Mouse (Mus musculus): Measurements from ENCODE around the gene Nyap2. TPM values are rescaled to one million over a fixed set of nuclear protein-coding genes. Genes with fewer than 3 reads are reported as not detected.
A peak's percentile ranks its signal among the peaks of the same experiment; 100 is the strongest.
"Not testable (repeated sequence)": the region's sequence is repeated elsewhere in the genome, so short reads cannot be mapped to it uniquely, and the experiment has no call there.

Gene Nyap2
- polyA plus RNA-seq, 1 experiment from 2014 or later: 0.29 TPM

DNA sequence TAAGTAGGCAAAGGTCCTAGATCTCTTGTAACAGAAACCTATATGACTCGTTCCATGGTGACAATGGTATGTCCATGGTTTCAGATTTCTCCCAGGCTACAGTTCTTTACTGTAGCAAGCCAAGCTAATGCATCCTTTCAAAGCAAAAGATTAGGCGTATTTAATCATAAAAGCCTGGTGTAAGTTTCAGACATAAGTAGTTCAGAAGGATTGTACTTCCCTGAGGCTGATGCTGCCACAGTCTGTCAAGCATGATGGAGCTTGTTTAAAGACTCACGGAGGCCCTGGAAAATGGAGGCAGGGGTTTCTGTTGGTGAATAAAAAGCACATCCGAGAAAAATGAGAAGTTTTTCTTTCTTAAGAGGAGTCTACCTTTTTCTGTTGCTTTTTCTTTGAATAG is 134.7 kb downstream of the Nyap2 start:
- Histone ChIP-seq H3K9ac (no peak overlapping the region), H3K4me2 (no peak overlapping the region), H3K9me3 (replicated peaks) (no peaks in the 10 kb centered on the region), H3K27me3 (no peaks in the 10 kb centered on the region), H3K27ac (no peak overlapping the region), H3K4me1 (no peaks in the 10 kb centered on the region), H3K4me3 (replicated peaks) (no peak overlapping the region), H3K36me3 (no peaks in the 10 kb centered on the region)
- ATAC-seq (replicated peaks; ENCODE audit: low FRiP score): no peak
- 52% methylated on average over 4 of the region's 4 CpGs for WGBS

DNA sequence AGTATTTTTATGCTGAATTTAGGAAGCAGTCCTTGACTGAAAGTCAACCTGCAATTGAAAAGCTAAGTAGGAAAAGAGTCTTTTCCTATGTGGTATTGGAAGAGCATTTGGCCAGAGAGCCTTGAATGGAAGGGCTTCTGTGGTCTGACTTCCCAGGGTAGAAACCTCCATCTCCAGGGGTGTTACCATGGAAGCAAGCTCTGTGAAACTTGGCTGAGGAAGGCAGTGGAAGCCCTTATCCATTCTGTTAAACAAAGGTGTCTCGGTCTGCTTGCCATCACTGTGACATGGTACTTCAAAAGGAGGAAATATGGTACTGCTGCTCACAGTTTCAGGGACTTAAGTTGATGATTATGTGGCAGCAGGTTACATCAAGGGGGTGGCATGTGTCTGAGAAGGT is 143.0 kb downstream of the Nyap2 start:
- no peak overlapping the region for H3K4me3 ChIP-seq (replicated peaks)
- no peak overlapping the region for H3K27ac ChIP-seq
- H3K36me3 ChIP-seq: no peaks in the 10 kb centered on the region
- no peaks in the 10 kb centered on the region for H3K9me3 ChIP-seq (replicated peaks)
- no peak overlapping the region for H3K4me2 ChIP-seq
- no peaks in the 10 kb centered on the region for H3K27me3 ChIP-seq
- H3K9ac ChIP-seq: no peak overlapping the region
- no peak for ATAC-seq (replicated peaks; ENCODE audit: low FRiP score)
- H3K4me1 ChIP-seq: no peaks in the 10 kb centered on the region
- WGBS: 69% methylated on average over 1 of the region's 1 CpGs

DNA sequence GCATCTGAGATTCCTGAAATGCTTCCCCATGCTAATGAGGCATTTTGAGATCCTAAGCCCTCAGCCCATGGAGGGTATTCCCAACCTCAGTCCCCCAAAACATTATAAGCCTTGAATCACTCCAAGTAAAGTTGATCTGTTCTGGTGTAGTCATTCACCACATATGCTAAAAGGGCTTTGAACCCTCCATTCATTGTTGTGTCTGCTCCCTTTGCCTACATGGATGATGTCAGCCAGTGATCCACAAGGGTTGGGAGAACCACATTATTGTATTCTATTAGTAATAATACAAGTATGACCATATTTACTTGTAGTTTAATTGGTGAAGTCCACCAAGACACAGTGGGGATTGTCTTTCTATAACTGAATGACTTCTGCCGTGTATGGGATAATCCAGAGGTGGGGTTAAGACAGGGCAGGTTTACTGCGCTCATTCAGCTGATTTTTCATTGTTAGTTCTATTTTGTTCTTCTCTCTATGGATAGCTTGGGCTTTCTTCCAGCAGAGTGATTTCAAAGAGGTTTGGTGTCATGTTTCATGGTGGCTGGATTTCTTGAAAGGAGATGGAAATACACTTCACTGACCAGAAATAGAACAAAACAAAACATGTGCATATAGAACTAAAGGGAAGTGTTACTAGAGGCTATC is 155.1 kb downstream of the Nyap2 start:
- Histone ChIP-seq H3K4me2 (no peak overlapping the region), H3K9me3 (replicated peaks) (no peaks in the 10 kb centered on the region), H3K9ac (no peak overlapping the region), H3K27ac (no peak overlapping the region), H3K4me1 (no peaks in the 10 kb centered on the region), H3K36me3 (no peaks in the 10 kb centered on the region), H3K4me3 (replicated peaks) (no peak overlapping the region), H3K27me3 (no peaks in the 10 kb centered on the region)
- ATAC-seq (replicated peaks; ENCODE audit: low FRiP score): no peak
- 35% methylated on average over 2 of the region's 2 CpGs for WGBS

DNA sequence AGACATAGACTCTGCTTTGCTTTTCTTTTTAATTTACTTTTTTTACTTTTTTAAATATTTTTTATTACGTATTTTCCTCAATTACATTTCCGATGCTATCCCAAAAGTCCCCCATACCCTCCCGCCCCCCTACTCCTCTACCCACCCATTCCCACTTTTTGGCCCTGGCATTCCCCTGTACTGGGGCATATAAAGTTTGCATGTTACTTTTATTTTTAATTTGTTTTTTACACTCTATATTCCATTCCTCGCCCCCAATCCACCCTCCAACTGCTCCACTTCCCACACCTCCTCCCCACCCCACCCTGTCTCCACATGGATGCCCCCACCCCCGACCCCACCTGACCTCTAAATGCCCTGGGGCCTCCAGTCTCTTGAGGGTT is 155.6 kb downstream of the Nyap2 start:
- H3K36me3 ChIP-seq; ATAC-seq (replicated peaks; ENCODE audit: low FRiP score); H3K4me2 ChIP-seq; H3K4me1 ChIP-seq; H3K9me3 ChIP-seq (replicated peaks); H3K27ac ChIP-seq; H3K4me3 ChIP-seq (replicated peaks); H3K9ac ChIP-seq; H3K27me3 ChIP-seq: not testable (repeated sequence)
- WGBS: 84% methylated on average over 5 of the region's 5 CpGs

DNA sequence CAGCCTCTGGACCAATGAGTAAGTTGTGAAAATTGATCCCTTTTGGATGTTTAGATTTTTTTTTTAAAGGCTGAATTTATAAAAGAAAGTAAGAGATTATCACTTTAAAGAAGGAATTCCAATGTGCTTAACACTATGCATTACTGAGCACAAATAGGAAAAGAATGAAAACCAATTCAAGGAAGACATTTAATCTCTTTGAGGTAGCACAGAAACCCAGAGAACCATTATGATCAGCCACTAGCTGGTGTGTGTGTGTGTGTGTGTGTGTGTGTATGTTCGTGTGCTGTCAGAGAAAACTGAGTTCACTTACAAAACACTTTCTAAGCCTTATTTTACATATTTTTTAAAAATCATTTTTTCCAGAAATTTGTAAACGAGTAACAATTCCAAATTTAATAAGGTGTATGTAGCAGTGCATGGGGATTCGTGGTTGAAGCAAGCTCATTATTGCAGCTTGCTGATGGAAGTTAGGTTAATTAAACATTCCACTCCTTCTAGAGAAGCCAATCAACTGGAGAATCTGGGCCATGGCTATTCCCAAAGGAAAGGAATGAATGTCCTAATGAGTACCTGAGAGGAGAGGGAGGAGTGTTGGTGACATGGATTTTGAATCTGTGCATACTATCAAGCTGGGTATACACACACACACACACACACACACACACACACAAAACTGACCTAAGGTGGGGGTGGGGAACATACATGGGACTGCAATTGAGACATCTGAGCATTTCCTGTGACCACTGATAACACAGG is 171.9 kb downstream of the Nyap2 start:
- no peaks in the 10 kb centered on the region for H3K9me3 ChIP-seq (replicated peaks)
- no peak overlapping the region for H3K9ac ChIP-seq
- H3K36me3 ChIP-seq: no peaks in the 10 kb centered on the region
- H3K27ac ChIP-seq: no peak overlapping the region
- no peaks in the 10 kb centered on the region for H3K4me1 ChIP-seq
- WGBS: 75% methylated on average over 3 of the region's 3 CpGs
- no peak for ATAC-seq (replicated peaks; ENCODE audit: low FRiP score)
- no peaks in the 10 kb centered on the region for H3K27me3 ChIP-seq
- no peak overlapping the region for H3K4me3 ChIP-seq (replicated peaks)
- no peak overlapping the region for H3K4me2 ChIP-seq

DNA sequence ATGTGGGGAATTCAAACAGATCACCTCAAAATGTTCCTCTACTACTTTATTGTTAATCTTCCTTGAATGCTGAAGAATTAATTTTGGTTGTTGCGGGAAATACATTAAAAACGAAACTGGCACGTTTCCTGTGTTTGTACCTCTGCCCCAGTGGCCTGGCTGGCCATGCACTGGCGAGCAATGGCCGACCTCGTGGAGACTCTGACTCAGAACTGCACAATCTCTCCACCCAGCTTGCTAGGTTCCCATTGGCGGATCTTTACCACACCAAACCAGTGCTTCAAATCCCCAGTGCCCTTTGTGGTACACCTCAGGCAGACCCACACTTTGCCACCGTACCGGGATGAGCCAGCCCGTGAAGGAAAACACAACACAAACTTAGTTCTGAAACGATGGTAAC is 173.3 kb downstream of the Nyap2 start:
- Histone ChIP-seq H3K4me1 (no peaks in the 10 kb centered on the region), H3K27me3 (no peaks in the 10 kb centered on the region), H3K27ac (no peak overlapping the region), H3K4me3 (replicated peaks) (no peak overlapping the region), H3K4me2 (no peak overlapping the region), H3K9ac (no peak overlapping the region), H3K36me3 (no peaks in the 10 kb centered on the region), H3K9me3 (replicated peaks) (no peaks in the 10 kb centered on the region)
- 90% methylated on average over 11 of the region's 11 CpGs for WGBS
- ATAC-seq (replicated peaks; ENCODE audit: low FRiP score): no peak

DNA sequence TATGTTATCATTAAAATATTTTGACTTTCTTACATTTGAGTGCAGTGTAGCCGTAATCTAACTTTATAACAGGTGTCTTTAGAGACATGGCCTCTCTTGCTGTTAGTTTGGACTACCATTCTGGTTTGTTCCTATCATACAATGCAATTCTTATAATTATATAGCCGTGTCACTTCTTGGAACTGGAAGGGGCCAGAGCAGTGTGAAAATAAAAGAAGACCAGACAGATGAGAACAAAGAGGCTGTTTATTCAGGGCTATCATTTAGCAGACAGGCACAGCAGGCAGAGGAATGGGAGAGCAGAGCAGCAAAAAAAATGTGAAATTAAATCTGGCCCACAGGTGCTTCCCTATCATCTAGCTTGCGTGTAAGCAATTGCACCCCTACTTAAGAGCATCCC is 189.7 kb downstream of the Nyap2 start:
- H3K9ac ChIP-seq: no peak overlapping the region
- no peak overlapping the region for H3K4me2 ChIP-seq
- no peaks in the 10 kb centered on the region for H3K4me1 ChIP-seq
- no peak for ATAC-seq (replicated peaks; ENCODE audit: low FRiP score)
- no peak overlapping the region for H3K4me3 ChIP-seq (replicated peaks)
- 75% methylated on average over 3 of the region's 3 CpGs for WGBS
- no peaks in the 10 kb centered on the region for H3K36me3 ChIP-seq
- no peak overlapping the region for H3K27ac ChIP-seq
- H3K27me3 ChIP-seq: no peaks in the 10 kb centered on the region
- H3K9me3 ChIP-seq (replicated peaks): no peaks in the 10 kb centered on the region

DNA sequence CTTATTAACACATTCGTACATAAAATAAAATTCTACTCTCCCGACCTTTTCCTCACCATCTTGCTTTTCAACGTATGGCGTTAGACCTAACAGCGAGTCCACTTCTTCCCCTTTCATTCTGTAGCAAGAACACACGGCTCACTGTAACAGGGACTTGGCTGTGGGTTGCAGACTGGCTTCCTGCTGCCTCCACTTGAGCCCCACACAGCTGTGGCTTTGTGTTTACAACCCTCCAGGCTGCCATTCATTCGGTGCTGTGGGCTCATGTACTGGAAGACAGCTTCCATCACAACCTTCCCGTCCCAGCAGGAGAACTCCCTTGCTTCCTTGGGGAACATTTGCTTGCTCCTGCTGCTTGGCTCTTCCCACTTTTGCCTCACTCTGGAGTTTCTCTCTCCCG is 204.2 kb downstream of the Nyap2 start:
- H3K4me2 ChIP-seq: no peak overlapping the region
- H3K4me1 ChIP-seq: no peaks in the 10 kb centered on the region
- no peaks in the 10 kb centered on the region for H3K36me3 ChIP-seq
- no peak for ATAC-seq (replicated peaks; ENCODE audit: low FRiP score)
- WGBS: 66% methylated on average over 9 of the region's 9 CpGs
- H3K4me3 ChIP-seq (replicated peaks): no peak overlapping the region
- no peak overlapping the region for H3K9ac ChIP-seq
- no peaks in the 10 kb centered on the region for H3K9me3 ChIP-seq (replicated peaks)
- H3K27ac ChIP-seq: no peak overlapping the region
- H3K27me3 ChIP-seq: no peaks in the 10 kb centered on the region

DNA sequence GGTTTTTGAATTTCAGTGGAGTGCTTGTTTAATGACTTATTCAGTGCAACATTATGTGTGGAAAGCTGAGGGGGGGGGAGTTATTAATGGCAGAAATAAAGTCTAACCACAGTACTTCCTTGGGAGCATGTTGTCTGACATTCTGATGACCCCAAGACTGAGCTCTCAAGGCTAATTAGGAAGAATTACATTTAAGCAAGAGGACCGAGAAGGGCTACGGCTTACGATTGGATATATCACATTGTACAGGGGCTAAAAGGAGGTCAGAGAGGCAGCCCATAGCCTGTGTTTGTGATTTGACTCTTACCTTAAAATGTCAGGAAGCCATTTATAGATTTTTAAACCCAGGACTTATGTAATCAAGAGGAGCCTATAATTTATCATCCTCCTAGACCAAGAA is 208.9 kb downstream of the Nyap2 start:
- no peaks in the 10 kb centered on the region for H3K9me3 ChIP-seq (replicated peaks)
- no peaks in the 10 kb centered on the region for H3K4me1 ChIP-seq
- no peaks in the 10 kb centered on the region for H3K27me3 ChIP-seq
- peak; percentile 49; the same call in 1 of the 2 replicates for ATAC-seq (replicated peaks; ENCODE audit: low FRiP score)
- no peak overlapping the region for H3K27ac ChIP-seq
- no peak overlapping the region for H3K4me2 ChIP-seq
- no peak overlapping the region for H3K9ac ChIP-seq
- no peak overlapping the region for H3K4me3 ChIP-seq (replicated peaks)
- WGBS: 40% methylated on average over 3 of the region's 3 CpGs
- no peaks in the 10 kb centered on the region for H3K36me3 ChIP-seq

DNA sequence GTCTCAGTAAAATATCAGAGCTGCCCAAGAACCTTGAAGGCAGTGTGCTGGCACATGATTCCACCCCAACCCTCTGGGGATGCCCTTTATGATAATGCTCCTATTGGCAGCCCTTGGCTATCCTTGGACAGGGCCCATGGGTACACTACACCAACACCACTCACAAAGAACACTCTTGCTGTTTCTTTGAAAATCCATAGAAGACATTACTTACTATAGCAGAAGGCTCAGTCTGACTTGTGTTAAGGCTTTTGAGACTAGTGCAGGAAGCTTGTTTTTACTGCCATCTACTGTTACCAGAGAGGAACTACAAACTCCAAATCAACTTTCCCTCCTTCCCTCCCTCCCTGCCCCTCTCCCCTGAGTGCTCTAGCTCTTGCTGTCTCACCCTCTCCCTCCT is 210.3 kb downstream of the Nyap2 start:
- ATAC-seq (replicated peaks; ENCODE audit: low FRiP score): peak; percentile 43; the same call in 1 of the 2 replicates
- Histone ChIP-seq H3K27ac (no peak overlapping the region), H3K27me3 (no peaks in the 10 kb centered on the region), H3K9ac (no peak overlapping the region), H3K4me3 (replicated peaks) (no peak overlapping the region), H3K9me3 (replicated peaks) (no peaks in the 10 kb centered on the region), H3K36me3 (no peaks in the 10 kb centered on the region), H3K4me1 (no peaks in the 10 kb centered on the region), H3K4me2 (no peak overlapping the region)

DNA sequence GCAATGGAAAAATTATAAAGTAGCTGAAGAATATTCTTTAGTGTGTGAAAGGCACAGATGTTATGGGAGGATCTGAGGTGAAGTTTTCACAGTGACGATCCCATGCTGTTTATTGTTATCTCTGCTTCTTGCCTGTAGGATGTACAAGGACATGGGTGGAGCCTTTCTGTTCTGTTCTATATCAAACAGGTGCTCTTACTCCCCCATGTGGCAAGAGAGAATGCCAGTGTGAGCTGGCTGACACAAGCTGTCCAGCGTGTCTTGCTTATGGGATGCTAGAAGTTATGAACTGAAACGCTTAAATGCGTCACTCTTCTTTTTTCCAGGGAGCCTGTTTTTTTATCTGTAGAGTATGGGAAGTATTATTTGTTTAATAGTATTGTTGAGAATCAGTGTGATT is 224.0 kb downstream of the Nyap2 start:
- H3K4me3 ChIP-seq (replicated peaks): no peak overlapping the region
- no peaks in the 10 kb centered on the region for H3K27me3 ChIP-seq
- H3K9ac ChIP-seq: no peak overlapping the region
- H3K36me3 ChIP-seq: no peaks in the 10 kb centered on the region
- H3K27ac ChIP-seq: no peak overlapping the region
- no peaks in the 10 kb centered on the region for H3K9me3 ChIP-seq (replicated peaks)
- ATAC-seq (replicated peaks; ENCODE audit: low FRiP score): no peak
- H3K4me2 ChIP-seq: no peak overlapping the region
- H3K4me1 ChIP-seq: no peaks in the 10 kb centered on the region
- WGBS: 60% methylated on average over 4 of the region's 4 CpGs

DNA sequence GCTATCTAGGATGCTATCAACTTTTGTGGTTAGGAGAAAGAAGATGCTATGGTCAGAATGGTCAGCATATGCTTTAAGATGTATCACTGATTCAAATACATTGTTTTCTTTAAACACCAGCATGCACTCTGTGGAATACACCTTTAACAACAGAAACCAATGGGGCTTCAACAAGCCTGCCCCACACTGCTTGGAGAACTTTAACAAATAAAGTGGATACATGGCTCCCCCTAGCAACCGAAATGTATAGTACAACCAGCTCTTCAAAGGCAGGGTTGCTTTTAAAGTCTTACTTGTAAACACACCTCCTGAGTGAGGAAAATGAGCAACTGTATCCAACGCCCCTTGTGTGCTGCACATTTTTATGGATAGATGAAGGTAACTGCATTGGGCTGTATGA is 224.9 kb downstream of the Nyap2 start:
- Histone ChIP-seq H3K27ac (no peak overlapping the region), H3K9ac (no peak overlapping the region), H3K4me2 (no peak overlapping the region), H3K27me3 (no peaks in the 10 kb centered on the region), H3K4me1 (no peaks in the 10 kb centered on the region), H3K36me3 (no peaks in the 10 kb centered on the region), H3K9me3 (replicated peaks) (no peaks in the 10 kb centered on the region), H3K4me3 (replicated peaks) (no peak overlapping the region)
- WGBS: 3% methylated on average over 2 of the region's 2 CpGs
- ATAC-seq (replicated peaks; ENCODE audit: low FRiP score): no peak

DNA sequence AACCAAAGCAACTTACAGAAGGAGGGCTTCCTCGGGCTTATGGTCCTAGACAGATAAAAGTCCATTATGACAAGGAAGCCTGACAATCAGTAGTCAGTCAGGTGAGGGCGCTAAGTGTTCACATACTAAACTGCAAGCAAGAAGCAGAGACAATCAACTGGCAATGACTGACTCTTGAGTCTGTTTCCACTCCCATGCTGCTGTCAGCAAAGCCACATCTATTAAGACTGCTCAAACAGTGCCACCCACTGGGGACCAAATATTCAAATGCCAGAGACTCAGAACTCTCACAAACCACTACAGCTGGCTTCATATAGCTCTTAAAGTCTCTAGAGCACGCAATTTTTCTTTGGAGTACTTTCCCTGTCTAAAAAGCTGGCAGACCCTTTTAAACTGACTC is 226.6 kb downstream of the Nyap2 start:
- Histone ChIP-seq H3K27ac (no peak overlapping the region), H3K36me3 (no peaks in the 10 kb centered on the region), H3K27me3 (no peaks in the 10 kb centered on the region), H3K4me3 (replicated peaks) (no peak overlapping the region), H3K9ac (no peak overlapping the region), H3K4me1 (no peaks in the 10 kb centered on the region), H3K9me3 (replicated peaks) (no peaks in the 10 kb centered on the region), H3K4me2 (no peak overlapping the region)
- no peak for ATAC-seq (replicated peaks; ENCODE audit: low FRiP score)
- 65% methylated on average over 3 of the region's 3 CpGs for WGBS
